Mouse (Mus musculus) spleen, adult 2 months (tissue): Measurements from ENCODE around the gene Serpinb9c.

ENCODE experiments used
- CTCF ChIP-seq: fragments of 200-500 bp; IDR thresholded peaks from 2 replicates; pipeline ENCODE4 v1.5.1; 2011; ENCODE audit warnings: mild to moderate bottlenecking, inconsistent platforms; ENCODE audit not compliant: insufficient read depth, insufficient read length, insufficient replicate concordance; ENCODE audit errors: extremely low read depth
- POLR2A ChIP-seq: fragments of 200-500 bp; IDR thresholded peaks from 2 replicates; pipeline ENCODE4 v1.6.1; 2011; ENCODE audit warnings: low read depth, low read length, inconsistent platforms

GRCm38 (mm10) chr13:33159642-33160041 is at the start of gene Serpinb9c:
- TF ChIP-seq CTCF (no peak), POLR2A (no peak)
